Mouse (Mus musculus) ES-E14 (cell line): ENCODE measurements around the gene Rubcn. TPM values are rescaled to one million over a fixed set of nuclear protein-coding genes. Genes with fewer than 3 reads are reported as not detected.

Experiments used
- DNase-seq: peaks from one replicate; pipeline ENCODE4 v3.0.0-alpha.2; 2013; ENCODE audit warnings: low read depth, low spot score
- H3K27ac ChIP-seq: 2 replicates; pipeline ENCODE4 v1.5.1; 2012; ENCODE audit warnings: low read depth, mild to moderate bottlenecking, low read length, moderate library complexity, mixed read lengths; ENCODE audit not compliant: poor library complexity, insufficient read depth, severe bottlenecking
- H3K36me3 ChIP-seq: 2 replicates; pipeline ENCODE4 v1.6.1; 2012; ENCODE audit warnings: mild to moderate bottlenecking, low read length, moderate library complexity, mixed read lengths; ENCODE audit not compliant: control insufficient read depth, poor library complexity, insufficient read depth, severe bottlenecking
- H3K4me1 ChIP-seq, 2 experiments: fragments of 150-350 bp in 1 of 2; sonication (generic) in 1 of 2; 2 replicates each; pipeline ENCODE4 v1.6.1; 2012; ENCODE audit warnings: low read length in 2 of 2, mild to moderate bottlenecking in 1 of 2, mixed read lengths in 1 of 2; ENCODE audit not compliant: control insufficient read depth in 2 of 2, insufficient read depth in 2 of 2, poor library complexity in 1 of 2
- H3K4me3 ChIP-seq, 2 experiments: fragments of 150-350 bp in 1 of 2; sonication (generic) in 1 of 2; 2 replicates each; pipeline ENCODE4 v1.5.1; 2012; ENCODE audit warnings: low read length in 2 of 2, low read depth in 1 of 2, mild to moderate bottlenecking in 1 of 2, mixed read lengths in 1 of 2; ENCODE audit not compliant: insufficient read depth in 1 of 2, poor library complexity in 1 of 2, severe bottlenecking in 1 of 2
- H3K9ac ChIP-seq: 2 replicates; pipeline ENCODE4 v1.6.1; 2012; ENCODE audit warnings: low read depth, mild to moderate bottlenecking, low read length, mixed read lengths; ENCODE audit not compliant: poor library complexity, insufficient read depth, severe bottlenecking
- H3K9me3 ChIP-seq: fragments of 150-350 bp; sonication (generic); 2 replicates; pipeline ENCODE4 v1.6.1; 2012; ENCODE audit warnings: low read depth, mild to moderate bottlenecking, low read length; ENCODE audit not compliant: control insufficient read depth, insufficient read depth
- CHD2 ChIP-seq: IDR thresholded peaks from 2 replicates; pipeline ENCODE4 v1.6.1; 2014; ENCODE audit warnings: mild to moderate bottlenecking, low read depth, low read length, inconsistent platforms
- HCFC1 ChIP-seq: IDR thresholded peaks from 2 replicates; pipeline ENCODE4 v1.6.1; 2012; ENCODE audit warnings: low read length, inconsistent platforms, borderline replicate concordance; ENCODE audit not compliant: insufficient read depth
- MAFK ChIP-seq: IDR thresholded peaks from 2 replicates; pipeline ENCODE4 v1.6.1; 2014; ENCODE audit warnings: mild to moderate bottlenecking, low read depth, low read length, inconsistent platforms; ENCODE audit not compliant: insufficient read depth
- ZC3H11A ChIP-seq: IDR thresholded peaks from 2 replicates; pipeline ENCODE4 v1.6.1; 2012; ENCODE audit warnings: low read depth, mild to moderate bottlenecking, inconsistent platforms, low read length, borderline replicate concordance
- ZNF384 ChIP-seq: IDR thresholded peaks from 2 replicates; pipeline ENCODE4 v1.6.1; 2012; ENCODE audit warnings: low read depth, low read length, inconsistent platforms
- in situ Hi-C, 2 experiments: fragments of 600-800 bp; cut with MboI; formaldehyde crosslinking; loops; one replicate each; pipeline ENCODE4 v1.15.1; 2025; ENCODE audit warnings: low sequenced_read_pairs in 2 of 2, inconsistent platforms in 1 of 2; ENCODE audit not compliant: unreplicated experiment in 2 of 2
- total RNA-seq: library from RNA; depleted of rRNA; stranded (reverse); fragments of 300-350 nt; gene quantifications from 2 replicates; pipeline ENCODE4 v1.2.3, GENCODE M21; 2012

Gene Rubcn
- total RNA-seq, 1 experiment: 19.4 TPM

- TF ChIP-seq ZNF384 (no peak), CHD2 (no peak), MAFK (no peak), HCFC1 (no peak), ZC3H11A (no peak)
- Histone ChIP-seq H3K9ac (0 out of 2 replicates have a peak overlapping the region, but pooled peaks have one; percentile 15), H3K27ac (no peak overlapping the region), H3K9me3 (no peaks in the 10 kb centered on the region), H3K4me1 (peaks cover 6 to 16% of the 10 kb centered on the region in 2 experiments), H3K4me3 (peak overlapping the region; percentile 32 to 45; a peak in 3 of 4 replicates), H3K36me3 (no peaks in the 10 kb centered on the region)
- in situ Hi-C loops: no loop called here
- no peak for DNase-seq
These were observed 63.0 kb downstream of the Rubcn start for GRCm38 (mm10) chr16:32814539-32814938.

- Histone ChIP-seq H3K36me3 (no peaks in the 10 kb centered on the region), H3K4me1 (peaks cover 6 to 16% of the 10 kb centered on the region in 2 experiments), H3K27ac (no peak overlapping the region), H3K9me3 (no peaks in the 10 kb centered on the region), H3K4me3 (no peak overlapping the region), H3K9ac (no peak overlapping the region; the same call in 1 of the 2 replicates)
- in situ Hi-C loops: no loop called here
- DNase-seq: no peak
- TF ChIP-seq CHD2 (no peak), ZC3H11A (no peak), ZNF384 (no peak), HCFC1 (no peak), MAFK (no peak)
These were observed 63.8 kb downstream of the Rubcn start for GRCm38 (mm10) chr16:32813771-32814170.

- Histone ChIP-seq H3K9me3 (no peaks in the 10 kb centered on the region), H3K4me1 (peaks cover 6 to 16% of the 10 kb centered on the region in 2 experiments), H3K27ac (no peak overlapping the region), H3K4me3 (peak overlapping the region in 1 of 2 experiments; percentile 34; a peak in 1 of 4 replicates), H3K9ac (peak overlapping the region; percentile 62; the same call in 1 of the 2 replicates), H3K36me3 (no peaks in the 10 kb centered on the region)
- DNase-seq: no peak
- in situ Hi-C loops: no loop called here
- TF ChIP-seq ZNF384 (no peak), HCFC1 (no peak), ZC3H11A (no peak), CHD2 (no peak), MAFK (no peak)
These were observed 64.2 kb downstream of the Rubcn start for GRCm38 (mm10) chr16:32813362-32813761.

GRCm38 (mm10) chr16:32812888-32813361 is 64.6 kb downstream of the Rubcn start:
- Histone ChIP-seq H3K36me3 (no peaks in the 10 kb centered on the region), H3K9me3 (no peaks in the 10 kb centered on the region), H3K4me3 (peak overlapping the region in 1 of 2 experiments; percentile 34; a peak in 2 of 4 replicates), H3K9ac (peak overlapping the region; percentile 62; the same call in 1 of the 2 replicates), H3K27ac (no peak overlapping the region), H3K4me1 (peaks cover 6 to 16% of the 10 kb centered on the region in 2 experiments)
- DNase-seq: peak; percentile 89
- in situ Hi-C loops: no loop called here
- no peak for TF ChIP-seq MAFK
- peak; percentile 94 for TF ChIP-seq ZC3H11A

GRCm38 (mm10) chr16:32810321-32810720 is 67.2 kb downstream of the Rubcn start, which contains the start of gene Smbd1:
Smbd1 (minus strand) TSS chr16:32810477.
- Histone ChIP-seq H3K9ac (no peak within 1 kb of the TSS), H3K27ac (no peak within 1 kb of the TSS), H3K36me3 (no peaks in the 10 kb centered on the region), H3K4me3 (no peak within 1 kb of the TSS), H3K4me1 (peaks cover 4 to 27% of the 10 kb centered on the region in 2 experiments), H3K9me3 (no peaks in the 10 kb centered on the region)
- TF ChIP-seq HCFC1: no peak
- TF ChIP-seq MAFK: no peak
- TF ChIP-seq CHD2: no peak
- no peak for TF ChIP-seq ZC3H11A
- no peak for TF ChIP-seq ZNF384
- in situ Hi-C loops: no loop called here
- no peak for DNase-seq
